Mouse (Mus musculus) embryonic fibroblast, embryonic 13.5 days (primary cell): ENCODE results near the gene Nek5.

Experiments
- CTCF ChIP-seq: IDR thresholded peaks from 2 replicates; pipeline ENCODE4 v1.5.1; 2011; ENCODE audit warnings: mild to moderate bottlenecking, control low read depth, low read length, moderate library complexity, borderline replicate concordance; ENCODE audit not compliant: insufficient read depth
- POLR2A ChIP-seq: IDR thresholded peaks from 2 replicates; pipeline ENCODE4 v1.6.1; 2011; ENCODE audit warnings: low read depth, mild to moderate bottlenecking, control low read depth, low read length, moderate library complexity

- TF ChIP-seq CTCF = no peak
- TF ChIP-seq POLR2A = no peak
Observed at GRCm38 (mm10) chr8:22025241-22025640, 99.6 kb downstream of the Nek5 start.
